Mouse (Mus musculus) stomach, postnatal 0 days (tissue): ENCODE results near the gene Pde4c. TPM values are rescaled to one million over a fixed set of nuclear protein-coding genes. Genes with fewer than 3 reads are reported as not detected.

Experiments used
- ATAC-seq: fragments of 200-750 bp; cut with Nextera tagmentation; 2 replicates; pipeline ENCODE4 v1.8.0; 2017; ENCODE audit not compliant: low FRiP score, low TSS enrichment
- DNase-seq: peaks from one replicate; pipeline ENCODE4 v3.0.0-alpha.2; 2016; ENCODE audit warnings: low spot score
- H3K27ac ChIP-seq: fragments of 300-500 bp; sonication (generic); replicated peaks from 2 replicates; pipeline ENCODE4 v1.5.1; 2014; ENCODE audit warnings: mild to moderate bottlenecking, control low read depth
- H3K27me3 ChIP-seq: fragments of 300-500 bp; sonication (generic); 2 replicates; pipeline ENCODE4 v1.6.1; 2014; ENCODE audit warnings: low read length; ENCODE audit not compliant: control insufficient read depth, insufficient read depth
- H3K36me3 ChIP-seq: fragments of 300-500 bp; sonication (generic); 2 replicates; pipeline ENCODE4 v1.6.1; 2014; ENCODE audit warnings: low read length, mixed read lengths; ENCODE audit not compliant: control insufficient read depth, insufficient read depth
- H3K4me1 ChIP-seq: fragments of 300-500 bp; sonication (generic); replicated peaks from 2 replicates; pipeline ENCODE4 v1.6.1; 2014; ENCODE audit warnings: antibody characterized with exemption; ENCODE audit not compliant: control insufficient read depth, insufficient read depth
- H3K4me2 ChIP-seq: fragments of 300-500 bp; sonication (generic); replicated peaks from 2 replicates; pipeline ENCODE4 v1.6.1; 2014; ENCODE audit warnings: low read depth, mild to moderate bottlenecking, control low read depth, moderate library complexity
- H3K4me3 ChIP-seq: fragments of 300-500 bp; sonication (generic); 2 replicates; pipeline ENCODE4 v1.5.1; 2014; ENCODE audit warnings: low read depth, low read length, control low read depth
- H3K9ac ChIP-seq: fragments of 300-500 bp; sonication (generic); 2 replicates; pipeline ENCODE4 v1.6.1; 2014; ENCODE audit warnings: mild to moderate bottlenecking, low read length, control low read depth, mixed read lengths
- H3K9me3 ChIP-seq: fragments of 300-500 bp; sonication (generic); 2 replicates; pipeline ENCODE4 v1.6.1; 2016; ENCODE audit warnings: low read length; ENCODE audit not compliant: control insufficient read depth
- CTCF ChIP-seq: IDR thresholded peaks from 2 replicates; pipeline ENCODE4 v1.5.1; 2016; ENCODE audit warnings: antibody characterized with exemption, low read depth, mild to moderate bottlenecking, moderate library complexity
- EP300 ChIP-seq: optimal IDR thresholded peaks from 2 replicates; pipeline ENCODE3; 2016; ENCODE audit warnings: antibody characterized with exemption
- WGBS: fragments of 180-500 bp; shearing (Covaris S2); extraction: QIAGEN DNeasy Blood & Tissue Kit; methylation state at CpG from one replicate; pipeline ENCODE4 v1.1.7; 2014; 5-methylcytosine and 5-hydroxymethylcytosine counted together
- polyA plus RNA-seq: library from polyadenylated mRNA; unstranded; fragments of >200 nt; fragmentation: Nextera tagmentation; extraction: Ambion mirVana; gene quantifications from 2 replicates; pipeline ENCODE4 v1.2.1, GENCODE M21; 2015

Pde4c gene
- polyA plus RNA-seq, 1 experiment from 2014 or later, result 0.27 TPM

DNA sequence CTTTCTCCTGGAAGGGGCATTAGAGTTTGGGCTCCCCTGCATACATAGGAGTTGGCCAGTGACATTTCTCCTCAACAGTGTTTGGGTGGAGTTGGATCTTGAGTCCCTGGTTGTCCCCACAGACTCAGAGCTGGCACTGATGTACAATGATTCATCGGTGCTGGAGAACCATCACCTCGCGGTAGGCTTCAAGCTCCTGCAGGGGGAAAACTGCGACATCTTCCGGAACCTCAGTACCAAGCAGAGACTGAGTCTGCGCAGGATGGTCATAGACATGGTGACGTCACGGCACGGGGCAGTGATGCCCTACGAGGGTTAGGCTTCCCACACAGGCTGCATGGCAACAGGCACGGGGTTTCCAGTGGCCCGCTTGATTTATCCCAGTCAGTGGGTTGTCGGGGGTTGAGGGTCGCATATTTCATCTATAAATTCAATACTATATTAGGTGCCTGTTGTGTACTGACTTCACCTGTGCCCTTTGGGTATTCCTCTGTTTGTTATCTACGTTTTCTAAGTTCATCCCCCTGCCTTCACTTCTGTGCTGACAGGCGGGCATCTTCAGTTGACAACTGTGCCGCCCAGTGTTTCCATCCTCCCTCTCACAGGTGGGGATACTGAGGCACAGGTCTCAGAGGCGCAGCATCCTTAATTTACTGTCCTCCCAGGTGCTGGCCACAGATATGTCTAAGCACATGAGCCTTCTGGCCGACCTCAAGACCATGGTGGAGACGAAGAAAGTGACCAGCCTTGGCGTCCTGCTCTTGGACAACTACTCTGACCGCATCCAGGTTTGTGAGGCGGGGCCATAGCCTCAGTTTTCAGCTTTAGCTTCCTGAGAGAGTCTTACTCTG lies 25.0 kb downstream of the Pde4c start:
- peak; percentile 11 for DNase-seq
- Histone ChIP-seq H3K27me3 (no peaks in the 10 kb centered on the region), H3K4me1 (0 out of 2 replicates have a peak, but pooled peaks cover 5% of the 10 kb centered on the region), H3K4me2 (no peak overlapping the region), H3K4me3 (no peak overlapping the region), H3K27ac (no peak overlapping the region), H3K9ac (no peak overlapping the region), H3K36me3 (no peaks in the 10 kb centered on the region), H3K9me3 (no peaks in the 10 kb centered on the region)
- ATAC-seq, result no peak
- TF ChIP-seq EP300 (no peak), CTCF (no peak)
- WGBS, result 85% methylated on average over 23 of the region's 23 CpGs

DNA sequence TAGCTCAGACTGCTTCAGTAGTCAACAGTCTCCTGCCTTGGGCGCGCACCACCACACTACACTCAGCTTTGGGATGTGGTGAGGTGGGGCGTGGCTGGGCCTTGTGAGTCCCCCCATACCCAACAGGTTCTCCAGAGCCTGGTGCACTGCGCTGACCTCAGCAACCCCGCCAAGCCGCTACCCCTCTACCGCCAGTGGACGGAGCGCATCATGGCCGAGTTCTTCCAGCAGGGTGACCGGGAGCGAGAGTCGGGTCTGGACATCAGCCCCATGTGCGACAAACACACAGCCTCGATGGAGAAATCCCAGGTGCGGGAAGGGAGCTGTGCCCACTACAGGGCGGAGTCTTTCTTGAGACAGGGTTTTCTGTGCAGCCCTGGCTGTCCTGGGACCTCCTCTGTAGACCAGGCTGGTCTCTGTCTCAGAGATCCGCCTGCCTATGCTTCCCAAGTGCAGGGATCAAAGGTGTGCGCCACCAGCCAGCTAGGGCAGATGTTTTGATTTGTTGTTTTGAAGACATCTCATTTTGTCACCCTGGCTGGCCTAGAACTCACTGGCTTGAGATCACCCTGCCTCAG lies 25.7 kb downstream of the Pde4c start:
- H3K27me3 ChIP-seq, result no peaks in the 10 kb centered on the region
- no peak overlapping the region for H3K4me3 ChIP-seq
- no peak overlapping the region for H3K4me2 ChIP-seq
- TF ChIP-seq CTCF, result no peak
- no peak for TF ChIP-seq EP300
- 77% methylated on average over 19 of the region's 19 CpGs for WGBS
- H3K36me3 ChIP-seq, result no peaks in the 10 kb centered on the region
- H3K4me1 ChIP-seq, result 0 out of 2 replicates have a peak, but pooled peaks cover 2% of the 10 kb centered on the region
- no peak overlapping the region for H3K27ac ChIP-seq
- ATAC-seq, result no peak
- H3K9me3 ChIP-seq, result no peaks in the 10 kb centered on the region
- no peak overlapping the region for H3K9ac ChIP-seq
- peak; percentile 12 for DNase-seq

DNA sequence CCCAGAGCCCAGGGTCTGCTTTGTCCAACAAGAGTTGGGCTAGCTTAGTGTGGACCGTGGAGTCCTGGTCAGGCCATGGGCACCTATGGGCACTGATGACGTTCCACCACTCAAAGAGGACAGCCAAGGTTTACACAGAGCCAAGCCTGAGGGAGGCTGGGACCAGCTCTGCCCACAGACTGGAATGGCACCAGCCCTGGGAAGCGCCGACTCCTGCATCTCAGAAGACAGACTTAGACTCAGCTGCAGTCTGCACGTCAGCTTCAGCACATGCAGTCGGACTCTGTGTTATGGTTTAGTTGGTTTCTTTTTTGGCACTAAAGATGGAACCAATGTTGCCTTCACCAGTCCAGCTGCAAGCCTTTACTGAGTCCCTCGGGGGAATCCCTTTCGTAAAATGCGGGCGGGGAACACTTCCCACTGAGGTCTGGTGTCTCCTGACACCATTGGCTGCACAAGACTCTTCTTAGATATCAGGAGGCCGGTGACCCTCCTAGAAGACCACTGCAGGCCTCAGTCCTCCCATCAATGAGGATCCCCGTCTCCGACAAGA lies 26.7 kb downstream of the Pde4c start:
- H3K27me3 ChIP-seq, result no peaks in the 10 kb centered on the region
- WGBS, result 78% methylated on average over 13 of the region's 13 CpGs
- no peak overlapping the region for H3K4me2 ChIP-seq

DNA sequence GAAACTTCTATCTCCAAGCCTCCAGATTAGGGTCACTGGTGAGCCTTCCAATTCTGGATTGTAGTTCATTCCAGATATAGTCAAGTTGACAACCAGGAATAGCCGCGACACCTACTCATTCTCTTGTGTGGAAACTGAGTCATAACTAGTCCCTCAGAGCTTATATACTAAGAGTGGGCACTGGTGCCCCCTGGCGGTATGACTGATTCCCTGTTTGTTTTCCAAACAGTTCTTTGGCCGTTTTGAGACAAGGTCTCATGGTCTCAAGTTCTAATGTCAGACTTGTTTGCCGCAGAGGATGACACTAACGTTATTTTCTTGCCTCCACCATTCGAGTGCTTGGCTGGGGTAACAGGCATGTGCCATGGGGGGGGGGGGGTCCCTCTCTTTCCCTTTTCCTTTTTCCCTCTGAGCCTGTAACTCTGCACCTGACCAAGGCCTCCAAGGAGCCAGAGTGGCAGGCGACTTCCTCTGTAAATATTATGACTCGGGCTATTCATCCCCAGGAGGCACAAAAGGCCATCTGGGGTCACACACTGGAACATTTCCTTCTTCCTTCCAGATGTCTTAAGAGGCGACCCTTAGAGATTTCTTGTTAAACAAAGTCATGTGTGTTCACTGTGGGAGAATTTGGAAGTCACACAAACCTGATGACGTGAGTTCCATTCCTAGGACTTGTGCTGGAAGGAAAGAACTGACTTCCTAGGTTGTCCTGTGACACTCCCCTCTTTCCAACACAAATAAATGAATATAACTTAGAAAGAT lies 28.7 kb downstream of the Pde4c start:
- H3K4me3 ChIP-seq, result no peak overlapping the region; the same call in 1 of the 2 replicates
- no peaks in the 10 kb centered on the region for H3K27me3 ChIP-seq
- ATAC-seq (peak; percentile 35), DNase-seq (peak; percentile 81)
- 21% methylated on average over 11 of the region's 11 CpGs for WGBS
- H3K9ac ChIP-seq, result peak overlapping the region; percentile 41; the same call in 1 of the 2 replicates
- TF ChIP-seq CTCF (peak; percentile 82), EP300 (no peak)
- no peaks in the 10 kb centered on the region for H3K9me3 ChIP-seq
- H3K4me1 ChIP-seq, result peaks cover 2% of the 10 kb centered on the region; the same call in 1 of the 2 replicates
- peak overlapping the region; percentile 91 for H3K27ac ChIP-seq
- H3K36me3 ChIP-seq, result no peaks in the 10 kb centered on the region; the same call in 1 of the 2 replicates
- H3K4me2 ChIP-seq, result no peak overlapping the region

More for the DNA sequence above, 26.7 kb downstream of the Pde4c start:
- Histone ChIP-seq H3K36me3 (no peaks in the 10 kb centered on the region), H3K9me3 (no peaks in the 10 kb centered on the region), H3K27ac (no peak overlapping the region), H3K4me1 (peaks cover 2% of the 10 kb centered on the region; the same call in 1 of the 2 replicates), H3K4me3 (no peak overlapping the region), H3K9ac (no peak overlapping the region)
- no peak for TF ChIP-seq CTCF
- no peak for TF ChIP-seq EP300
- ATAC-seq, result no peak
- DNase-seq, result peak; percentile 11

DNA sequence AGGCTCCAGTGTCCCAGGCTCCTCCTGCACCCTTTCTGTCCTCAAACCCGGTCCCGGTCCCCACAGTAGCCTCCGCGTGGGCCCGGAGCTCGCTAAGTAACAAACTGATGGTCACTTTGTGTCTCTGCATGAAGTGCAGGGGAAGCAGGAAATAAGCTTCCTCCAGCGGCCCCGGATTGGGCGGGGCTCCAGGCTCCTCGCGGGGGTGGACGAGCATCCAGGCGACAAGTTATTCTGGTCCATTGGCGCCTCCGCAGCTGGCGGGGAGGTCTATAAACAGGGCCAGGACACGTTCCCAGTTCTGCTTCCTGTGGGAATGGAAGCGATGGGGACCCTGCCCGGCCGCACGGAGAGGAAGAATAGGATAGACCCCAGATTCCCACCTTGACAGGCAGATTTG lies 29.6 kb downstream of the Pde4c start:
- peak overlapping the region; percentile 37 for H3K4me2 ChIP-seq
- H3K9me3 ChIP-seq, result no peaks in the 10 kb centered on the region
- peak overlapping the region; percentile 91 for H3K27ac ChIP-seq
- DNase-seq (peak; percentile 79), ATAC-seq (no peak)
- no peaks in the 10 kb centered on the region for H3K27me3 ChIP-seq
- TF ChIP-seq EP300 (no peak), CTCF (no peak; the same call in 1 of the 2 replicates)
- 18% methylated on average over 21 of the region's 21 CpGs for WGBS
- H3K36me3 ChIP-seq, result no peaks in the 10 kb centered on the region; the same call in 1 of the 2 replicates
- H3K9ac ChIP-seq, result peak overlapping the region; percentile 41
- peaks cover 2% of the 10 kb centered on the region; the same call in 1 of the 2 replicates for H3K4me1 ChIP-seq
- H3K4me3 ChIP-seq, result no peak overlapping the region; the same call in 1 of the 2 replicates
